Mouse (Mus musculus): ENCODE data around the gene Psma5.
A peak's percentile ranks its signal among the peaks of the same experiment; 100 is the strongest.

Gene Psma5

DNA sequence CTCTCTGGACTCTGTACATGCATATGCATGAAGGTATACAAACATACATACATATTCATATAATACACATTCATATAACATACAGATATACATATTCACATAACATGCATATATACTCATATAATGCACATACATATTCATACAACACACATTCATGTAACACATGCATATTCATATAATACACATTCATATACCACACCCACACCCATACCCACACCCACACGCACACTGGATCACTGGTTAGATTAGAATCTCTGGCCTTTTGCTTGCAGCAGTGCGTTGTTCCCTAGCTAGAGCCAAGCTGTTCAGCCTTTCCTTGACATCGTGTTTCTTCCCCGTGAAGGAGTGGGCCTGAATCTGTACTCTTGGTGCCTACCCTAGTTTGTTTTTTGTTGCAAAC, 48.0 kb downstream of the Psma5 start:
- no peak for DNase-seq (ENCODE audit: low spot score in 2 of 2)

DNA sequence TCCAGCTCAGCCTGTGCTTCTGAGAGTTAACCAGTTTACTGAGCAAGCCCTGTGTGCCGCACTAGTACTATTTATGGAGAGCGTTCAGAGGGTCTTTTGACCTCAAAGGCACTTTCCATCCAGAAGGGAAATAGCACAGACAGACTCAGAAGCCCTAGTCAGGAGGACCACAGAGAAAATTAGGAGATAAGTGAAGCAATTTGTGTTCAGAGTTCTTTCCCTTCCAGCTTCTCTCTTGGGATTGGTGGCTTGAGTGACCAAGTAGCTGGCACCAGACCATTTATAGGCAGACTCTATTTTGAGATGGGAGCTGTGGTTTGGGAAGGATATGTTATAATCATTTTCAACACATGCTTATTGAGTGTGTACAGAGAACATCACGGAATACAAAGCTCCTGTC, 49.7 kb downstream of the Psma5 start:
- no peak for DNase-seq (ENCODE audit: low spot score in 2 of 2)

DNA sequence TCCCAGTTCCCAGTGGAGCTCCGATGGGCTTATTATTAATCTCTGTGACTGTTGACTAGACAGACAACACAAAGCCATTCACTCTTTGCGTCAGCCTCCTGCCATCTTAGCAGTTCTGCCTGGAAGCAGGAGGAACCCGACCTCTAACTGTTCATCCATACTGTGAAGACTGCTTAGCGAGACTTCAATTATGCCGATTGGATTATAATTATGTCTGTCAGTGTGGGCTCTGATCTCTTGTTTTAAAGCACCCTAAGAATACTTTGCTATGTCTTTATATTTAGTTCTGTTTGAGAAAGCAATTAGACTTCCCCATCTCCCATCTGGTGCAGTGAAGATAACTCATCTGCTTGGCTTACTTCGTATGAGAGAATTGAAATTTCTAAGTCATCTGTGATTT, 50.8 kb downstream of the Psma5 start:
- DNase-seq (ENCODE audit: low spot score in 2 of 2): no peak

DNA sequence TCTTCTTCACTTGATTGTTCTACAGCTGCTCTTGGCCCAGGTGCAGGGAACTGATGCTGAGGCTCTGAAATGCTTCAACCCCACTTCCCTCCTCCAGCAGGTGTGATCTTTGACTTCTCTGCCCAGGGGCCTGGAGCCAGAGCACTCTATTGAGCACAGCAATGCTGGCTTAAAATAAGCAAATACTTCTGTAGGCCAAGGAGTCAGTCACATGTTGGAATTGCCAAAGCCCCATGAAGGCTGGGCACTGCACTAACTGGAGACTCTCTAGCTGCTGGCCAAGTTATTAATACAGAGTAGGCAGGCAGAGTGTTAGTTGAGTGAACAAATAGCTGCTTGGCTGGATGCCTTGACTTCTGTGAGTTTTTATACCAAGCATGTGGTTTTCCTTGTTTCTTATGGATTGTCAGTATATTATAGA, 54.2 kb downstream of the Psma5 start:
- DNase-seq (ENCODE audit: low spot score in 2 of 2): no peak

DNA sequence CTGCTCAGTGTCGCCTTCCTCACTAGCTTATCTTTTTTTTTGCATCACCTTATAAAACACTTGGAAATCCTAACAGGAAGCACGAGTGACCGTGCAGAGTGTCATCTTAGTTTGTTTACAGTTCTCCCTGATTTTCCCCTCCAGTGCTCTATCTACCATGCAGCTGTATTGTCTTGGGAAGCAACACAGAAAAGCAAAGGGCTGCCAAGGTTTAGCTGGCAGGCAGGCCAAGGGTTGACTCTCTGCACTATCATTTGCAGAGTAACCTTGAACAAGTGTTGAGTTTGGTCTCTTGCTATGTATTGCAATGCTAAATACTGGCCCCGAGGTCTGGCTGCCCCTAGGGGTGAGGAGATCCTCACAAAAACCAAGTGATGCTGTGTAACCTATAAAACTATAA, 55.0 kb downstream of the Psma5 start:
- no peak for DNase-seq (ENCODE audit: low spot score in 2 of 2)

DNA sequence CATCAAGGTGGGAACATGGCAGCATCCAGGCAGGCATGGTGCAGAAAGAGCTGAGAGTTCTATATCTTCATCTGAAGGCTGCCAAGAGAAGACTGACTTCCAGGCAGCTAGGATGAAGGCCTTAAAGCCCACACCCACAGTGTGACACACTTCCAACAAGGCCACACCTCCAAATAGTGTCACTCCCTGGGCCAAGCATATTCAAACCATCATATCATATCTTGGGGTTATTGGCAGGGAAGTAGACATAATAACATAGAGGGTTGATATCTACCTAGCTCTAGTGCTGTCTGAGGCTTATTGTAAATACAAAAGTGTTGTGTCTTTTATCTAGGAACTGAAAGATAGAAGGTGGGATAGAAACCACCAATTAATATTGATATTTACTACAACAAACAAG, 55.7 kb downstream of the Psma5 start:
- DNase-seq (ENCODE audit: low spot score in 2 of 2): no peak

DNA sequence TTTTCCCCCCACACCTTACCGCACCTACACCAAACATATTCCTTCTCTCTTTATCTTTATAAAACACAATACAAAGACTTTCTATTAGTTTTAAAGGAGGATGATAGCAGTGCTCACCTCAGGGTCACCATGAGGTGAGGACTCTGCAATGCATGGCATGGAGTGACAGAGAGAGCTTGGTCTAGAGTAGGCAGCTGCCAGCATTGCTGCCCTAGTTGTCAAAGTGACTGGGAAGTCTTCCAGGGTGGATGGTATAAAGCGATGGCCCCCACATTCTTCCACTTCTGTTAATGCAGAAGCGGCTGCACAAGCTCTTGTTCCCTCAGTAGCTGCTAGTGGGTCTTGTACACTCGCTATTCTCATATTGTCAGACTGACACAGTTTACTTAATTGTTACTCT, 56.4 kb downstream of the Psma5 start:
- no peak for DNase-seq (ENCODE audit: low spot score in 2 of 2)

DNA sequence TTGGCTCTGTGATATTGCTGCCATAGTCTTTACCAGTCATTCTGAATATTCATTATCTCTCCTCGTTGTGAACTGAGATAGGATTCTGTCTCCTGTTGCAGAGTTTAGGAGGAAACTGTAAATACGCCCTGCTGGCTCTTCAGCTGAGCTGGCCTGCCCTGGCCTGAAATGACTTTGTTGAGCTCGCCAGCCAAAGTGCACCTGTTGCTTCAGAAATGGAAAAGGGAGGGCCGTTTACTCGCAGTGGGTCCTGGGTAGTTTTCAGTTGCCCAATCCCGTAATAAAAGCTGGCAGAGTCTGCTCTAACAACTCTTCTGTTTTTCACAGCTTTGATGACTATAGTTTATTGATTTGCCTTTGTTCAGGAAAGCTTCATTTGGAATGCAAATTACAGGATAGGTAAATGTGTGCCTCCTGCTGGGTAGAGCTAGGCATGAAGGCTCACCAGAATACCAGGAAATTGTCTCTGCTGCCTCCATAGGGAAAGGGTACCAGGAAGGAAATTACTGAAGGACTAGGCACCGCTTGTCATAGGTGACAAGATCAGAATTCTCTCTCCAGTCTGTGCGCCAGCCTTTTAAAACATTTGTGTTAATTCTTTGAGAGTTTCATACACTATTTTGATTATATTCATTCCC, 57.4 kb downstream of the Psma5 start:
- DNase-seq (ENCODE audit: low spot score in 2 of 2): no peak

DNA sequence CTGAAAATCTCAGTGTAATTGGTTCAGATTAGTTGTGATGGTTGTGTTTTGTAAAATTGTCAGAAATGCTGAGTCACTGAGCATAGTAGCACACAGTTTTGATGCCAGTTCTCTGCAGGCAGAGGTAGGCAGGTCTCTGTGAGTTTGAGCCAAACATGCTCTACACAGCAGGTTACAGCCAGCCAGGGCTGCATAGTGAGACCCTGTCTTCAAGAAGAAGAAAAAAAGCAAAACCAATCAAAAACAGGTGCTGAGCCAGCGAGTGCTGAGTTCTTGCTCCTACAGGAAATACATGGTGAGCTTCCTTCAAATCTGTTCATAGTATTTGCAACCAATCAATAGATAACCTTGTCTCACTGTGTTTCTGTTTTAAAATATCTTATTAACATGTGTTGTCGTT, 61.8 kb downstream of the Psma5 start:
- no peak for DNase-seq (ENCODE audit: low spot score in 2 of 2)

DNA sequence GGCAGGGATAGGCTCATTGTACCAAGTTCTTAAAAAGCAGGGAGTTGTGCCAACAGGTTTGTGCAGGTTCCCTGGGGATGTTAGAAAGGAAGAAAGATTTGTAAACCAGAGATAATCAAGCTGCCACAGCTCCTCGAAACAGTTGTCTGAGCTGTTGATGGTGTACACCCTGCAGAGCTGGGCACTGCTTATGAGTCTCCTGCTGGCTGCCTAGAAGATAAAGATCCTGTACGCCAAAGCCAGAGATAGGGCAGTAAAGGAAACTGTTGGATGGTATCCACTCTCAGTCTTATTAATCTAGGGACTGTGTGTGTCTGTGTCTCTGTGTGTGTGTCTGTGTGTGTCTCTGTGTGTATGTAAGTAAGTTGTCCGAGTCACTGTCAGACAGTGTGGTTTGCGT, 64.9 kb downstream of the Psma5 start:
- DNase-seq (ENCODE audit: low spot score in 2 of 2): no peak

DNA sequence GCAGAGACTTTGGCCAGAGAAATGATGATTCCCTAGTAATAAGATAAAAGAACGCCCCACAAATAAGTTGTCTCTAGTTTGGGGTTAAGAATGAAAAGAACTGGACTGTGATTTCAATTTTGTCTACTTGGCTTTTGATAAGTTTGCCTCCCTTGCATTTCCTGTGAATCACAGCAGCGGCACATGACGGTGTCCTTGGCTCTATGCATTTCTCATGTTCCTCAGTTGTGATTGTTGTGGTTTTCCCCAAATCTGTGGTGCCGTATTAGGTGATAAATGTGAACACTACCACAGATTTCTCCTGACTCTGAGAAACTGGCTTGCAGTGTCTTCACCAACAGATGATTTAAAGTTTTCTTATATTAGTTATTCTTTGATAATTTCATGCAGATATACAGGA, 65.4 kb downstream of the Psma5 start:
- no peak for DNase-seq (ENCODE audit: low spot score in 2 of 2)

DNA sequence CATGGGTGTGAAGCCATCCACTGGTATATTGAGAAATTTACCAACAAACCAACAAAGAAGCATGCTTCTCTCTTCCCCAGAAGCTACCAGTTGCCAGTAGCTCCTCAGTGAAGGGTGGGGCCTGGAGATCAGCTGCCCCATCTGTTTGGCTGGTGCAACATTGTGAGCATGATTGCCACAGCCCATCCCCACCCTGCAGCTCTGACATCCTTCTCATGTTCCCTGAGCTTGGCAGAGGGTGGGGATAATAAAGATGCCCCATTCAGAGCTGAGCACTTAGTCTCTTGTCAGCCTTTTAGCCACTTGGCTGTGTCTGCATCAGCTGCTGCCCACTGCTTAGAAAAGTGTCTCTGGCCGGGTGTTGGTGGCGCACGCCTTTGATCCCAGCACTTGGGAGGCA, 66.2 kb downstream of the Psma5 start:
- no peak for DNase-seq (ENCODE audit: low spot score in 2 of 2)

DNA sequence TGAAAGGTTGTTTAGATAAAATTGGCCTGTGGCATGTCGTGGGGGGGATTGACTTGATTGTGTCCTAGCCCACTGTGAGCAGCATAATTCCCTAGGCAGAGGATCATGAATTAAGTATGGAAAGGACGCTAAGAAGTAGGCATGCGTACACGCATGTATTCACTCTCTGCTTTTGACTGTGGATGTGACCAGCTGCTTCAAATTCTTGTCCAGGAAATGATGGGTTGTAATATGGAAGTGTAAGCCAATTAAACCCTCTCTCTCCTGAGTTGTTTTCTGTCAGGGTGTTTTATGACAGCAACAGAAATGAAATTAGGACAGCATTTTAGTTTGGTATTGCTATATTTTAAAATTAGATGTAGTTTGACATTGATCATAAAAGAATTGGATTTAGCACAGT, 68.1 kb downstream of the Psma5 start:
- no peak for DNase-seq (ENCODE audit: low spot score in 2 of 2)

DNA sequence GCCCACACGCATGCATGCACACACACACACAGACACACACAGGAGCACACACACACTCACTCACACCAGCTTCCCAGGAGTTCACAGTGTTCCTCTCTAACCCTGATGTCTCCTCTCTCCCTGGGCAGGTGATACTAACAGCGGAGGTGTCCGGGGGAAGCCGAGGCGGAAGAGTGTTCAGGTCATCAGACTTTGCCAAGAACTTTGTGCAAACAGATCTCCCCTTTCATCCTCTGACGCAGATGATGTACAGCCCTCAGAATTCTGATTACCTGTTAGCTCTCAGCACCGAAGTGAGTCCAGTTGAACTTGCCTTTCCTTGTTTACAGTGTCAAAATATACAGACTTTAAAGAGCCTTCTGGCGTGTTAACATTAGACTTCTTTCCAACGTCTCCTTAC, 68.8 kb downstream of the Psma5 start:
- DNase-seq (ENCODE audit: low spot score in 2 of 2): no peak

DNA sequence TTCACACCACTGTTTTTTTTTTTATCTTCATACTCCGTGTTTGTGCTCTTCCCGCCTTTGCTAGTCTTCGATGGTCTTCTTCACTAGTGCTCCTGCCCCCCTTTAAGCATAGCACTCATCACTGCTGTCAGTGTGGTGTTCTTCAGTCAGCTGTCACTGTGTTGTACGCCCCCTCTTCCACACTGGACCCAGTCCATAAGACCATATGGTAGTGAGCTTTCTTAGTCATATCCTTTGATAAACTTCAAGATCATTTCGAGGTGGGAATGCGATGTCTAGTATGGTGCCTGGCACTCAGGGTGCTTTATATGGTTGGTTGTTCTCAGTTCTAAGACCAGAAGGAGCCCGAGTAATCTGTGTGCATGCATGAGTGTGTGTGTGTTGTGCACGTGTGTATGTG, 70.5 kb downstream of the Psma5 start:
- no peak for DNase-seq (ENCODE audit: low spot score in 2 of 2)

DNA sequence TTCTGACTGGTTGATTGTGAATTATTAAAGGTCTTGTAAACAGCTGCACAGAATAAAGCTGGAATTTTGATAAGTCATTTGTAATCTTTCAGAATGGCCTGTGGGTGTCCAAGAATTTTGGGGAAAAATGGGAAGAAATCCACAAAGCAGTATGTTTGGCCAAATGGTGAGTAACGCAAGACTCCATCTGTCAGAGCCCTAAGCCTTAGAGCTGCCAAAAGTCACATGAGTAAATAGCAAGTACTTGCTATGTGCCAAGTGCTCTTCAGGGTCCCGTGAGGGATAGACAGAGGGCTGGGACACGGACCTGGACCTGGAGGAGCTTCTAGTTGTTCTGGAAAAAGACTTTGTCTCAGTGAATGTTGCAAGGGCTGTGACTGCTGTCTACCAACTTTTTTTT, 71.2 kb downstream of the Psma5 start:
- no peak for DNase-seq (ENCODE audit: low spot score in 2 of 2)

DNA sequence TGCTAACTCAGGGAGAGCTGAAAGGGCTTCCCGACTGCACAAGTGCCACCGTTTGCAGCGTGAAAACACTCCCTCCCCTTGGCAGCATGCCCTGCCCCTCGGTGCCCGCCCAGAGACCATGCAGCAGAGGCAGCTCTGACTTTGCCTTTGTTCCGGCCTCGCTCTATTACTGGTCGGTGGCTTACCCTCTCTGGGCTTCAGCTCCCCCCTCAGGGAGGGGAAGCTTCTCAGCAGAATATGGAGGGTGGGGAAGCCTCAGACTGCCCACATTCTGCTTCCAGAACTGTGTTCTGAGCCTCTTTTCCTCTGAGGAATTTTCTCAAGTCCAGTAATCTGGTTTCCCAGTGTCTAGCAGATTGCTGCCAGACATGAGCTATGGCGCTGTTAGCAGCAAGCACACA, 71.7 kb downstream of the Psma5 start:
- DNase-seq (ENCODE audit: low spot score in 2 of 2): peak; percentile 59 to 66
